Mouse (Mus musculus) stomach, postnatal 0 days (tissue): ENCODE measurements at regions not wholly inside any gene's neighbourhood (a gene's known extent, or its start where the extent isn't known, plus 50 kb on each side); places are given as distances from the start of the nearest gene placed in this dataset.

Experiments
- ATAC-seq: fragments of 200-750 bp; cut with Nextera tagmentation; 2 replicates; pipeline ENCODE4 v1.8.0; 2017; ENCODE audit not compliant: low FRiP score, low TSS enrichment
- DNase-seq: peaks from one replicate; pipeline ENCODE4 v3.0.0-alpha.2; 2016; ENCODE audit warnings: low spot score
- H3K27ac ChIP-seq: fragments of 300-500 bp; sonication (generic); replicated peaks from 2 replicates; pipeline ENCODE4 v1.5.1; 2014; ENCODE audit warnings: mild to moderate bottlenecking, control low read depth
- H3K27me3 ChIP-seq: fragments of 300-500 bp; sonication (generic); 2 replicates; pipeline ENCODE4 v1.6.1; 2014; ENCODE audit warnings: low read length; ENCODE audit not compliant: control insufficient read depth, insufficient read depth
- H3K36me3 ChIP-seq: fragments of 300-500 bp; sonication (generic); 2 replicates; pipeline ENCODE4 v1.6.1; 2014; ENCODE audit warnings: low read length, mixed read lengths; ENCODE audit not compliant: control insufficient read depth, insufficient read depth
- H3K4me1 ChIP-seq: fragments of 300-500 bp; sonication (generic); replicated peaks from 2 replicates; pipeline ENCODE4 v1.6.1; 2014; ENCODE audit warnings: antibody characterized with exemption; ENCODE audit not compliant: control insufficient read depth, insufficient read depth
- H3K4me2 ChIP-seq: fragments of 300-500 bp; sonication (generic); replicated peaks from 2 replicates; pipeline ENCODE4 v1.6.1; 2014; ENCODE audit warnings: low read depth, mild to moderate bottlenecking, control low read depth, moderate library complexity
- H3K4me3 ChIP-seq: fragments of 300-500 bp; sonication (generic); 2 replicates; pipeline ENCODE4 v1.5.1; 2014; ENCODE audit warnings: low read depth, low read length, control low read depth
- H3K9ac ChIP-seq: fragments of 300-500 bp; sonication (generic); 2 replicates; pipeline ENCODE4 v1.6.1; 2014; ENCODE audit warnings: mild to moderate bottlenecking, low read length, control low read depth, mixed read lengths
- H3K9me3 ChIP-seq: fragments of 300-500 bp; sonication (generic); 2 replicates; pipeline ENCODE4 v1.6.1; 2016; ENCODE audit warnings: low read length; ENCODE audit not compliant: control insufficient read depth
- CTCF ChIP-seq: IDR thresholded peaks from 2 replicates; pipeline ENCODE4 v1.5.1; 2016; ENCODE audit warnings: antibody characterized with exemption, low read depth, mild to moderate bottlenecking, moderate library complexity
- EP300 ChIP-seq: optimal IDR thresholded peaks from 2 replicates; pipeline ENCODE3; 2016; ENCODE audit warnings: antibody characterized with exemption
- WGBS: fragments of 180-500 bp; shearing (Covaris S2); extraction: QIAGEN DNeasy Blood & Tissue Kit; methylation state at CpG from one replicate; pipeline ENCODE4 v1.1.7; 2014; 5-methylcytosine and 5-hydroxymethylcytosine counted together

DNA sequence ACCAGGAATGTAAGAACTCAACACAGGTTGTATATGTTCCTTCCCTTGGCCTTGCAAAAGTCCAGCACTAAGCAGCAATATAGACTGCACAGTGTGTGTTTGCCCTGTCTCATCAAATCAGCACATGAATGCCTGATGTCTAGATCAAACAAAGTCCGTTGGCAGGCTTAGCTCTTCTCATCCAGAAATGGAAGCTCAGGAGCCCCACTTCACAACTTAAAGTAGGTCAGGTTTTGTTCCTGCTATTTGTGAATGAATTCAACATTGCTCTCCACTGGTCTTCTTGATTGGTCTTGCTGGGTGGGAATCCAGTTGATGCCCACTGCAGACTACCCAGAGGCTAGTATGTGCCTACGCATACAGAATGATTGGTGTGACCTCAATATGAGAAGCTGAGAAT is 80.8 kb upstream of the Trib2 start:
- no peaks in the 10 kb centered on the region for H3K9me3 ChIP-seq
- no peak overlapping the region for H3K9ac ChIP-seq
- no peak overlapping the region for H3K27ac ChIP-seq
- H3K4me3 ChIP-seq = no peak overlapping the region
- no peak for ATAC-seq
- no peaks in the 10 kb centered on the region for H3K27me3 ChIP-seq
- DNase-seq = no peak
- WGBS = 66% methylated on average over 2 of the region's 2 CpGs
- no peaks in the 10 kb centered on the region for H3K36me3 ChIP-seq
- TF ChIP-seq CTCF (no peak), EP300 (no peak)
- no peaks in the 10 kb centered on the region for H3K4me1 ChIP-seq
- H3K4me2 ChIP-seq = no peak overlapping the region

DNA sequence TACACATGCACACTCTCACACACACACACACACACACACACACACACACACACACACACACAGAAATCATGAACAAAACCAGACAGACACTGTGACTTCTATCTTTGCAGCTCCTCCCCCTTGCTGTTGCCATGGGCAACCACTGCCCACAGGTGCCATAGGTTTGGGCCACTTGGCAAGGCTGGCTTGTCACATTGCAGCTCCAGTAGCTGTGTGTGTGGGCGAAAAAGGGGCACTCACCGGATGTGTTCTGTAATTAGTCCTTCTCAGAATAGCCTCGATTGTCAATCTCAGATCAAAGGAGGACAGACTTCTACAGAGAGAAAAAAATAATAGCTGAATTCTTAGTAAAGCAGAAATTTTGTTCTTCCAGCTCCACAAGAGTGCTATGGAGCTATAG is 79.8 kb upstream of the Trib2 start:
- Histone ChIP-seq H3K4me2 (no peak overlapping the region), H3K27ac (no peak overlapping the region), H3K27me3 (no peaks in the 10 kb centered on the region), H3K4me1 (no peaks in the 10 kb centered on the region), H3K9me3 (no peaks in the 10 kb centered on the region), H3K9ac (no peak overlapping the region), H3K36me3 (no peaks in the 10 kb centered on the region), H3K4me3 (no peak overlapping the region)
- no peak for DNase-seq
- ATAC-seq = no peak
- TF ChIP-seq CTCF (no peak), EP300 (no peak)
- WGBS = 78% methylated on average over 3 of the region's 3 CpGs

- WGBS = 46% methylated on average over 2 of the region's 2 CpGs
- Histone ChIP-seq H3K9ac (no peak overlapping the region), H3K27ac (no peak overlapping the region), H3K27me3 (no peaks in the 10 kb centered on the region), H3K4me2 (no peak overlapping the region), H3K4me1 (no peaks in the 10 kb centered on the region), H3K9me3 (no peaks in the 10 kb centered on the region), H3K4me3 (no peak overlapping the region), H3K36me3 (no peaks in the 10 kb centered on the region)
- TF ChIP-seq CTCF (no peak), EP300 (no peak)
- no peak for DNase-seq
- no peak for ATAC-seq
These were observed 78.5 kb upstream of the Trib2 start for GRCm38 (mm10) chr12:15895215-15895614.

DNA sequence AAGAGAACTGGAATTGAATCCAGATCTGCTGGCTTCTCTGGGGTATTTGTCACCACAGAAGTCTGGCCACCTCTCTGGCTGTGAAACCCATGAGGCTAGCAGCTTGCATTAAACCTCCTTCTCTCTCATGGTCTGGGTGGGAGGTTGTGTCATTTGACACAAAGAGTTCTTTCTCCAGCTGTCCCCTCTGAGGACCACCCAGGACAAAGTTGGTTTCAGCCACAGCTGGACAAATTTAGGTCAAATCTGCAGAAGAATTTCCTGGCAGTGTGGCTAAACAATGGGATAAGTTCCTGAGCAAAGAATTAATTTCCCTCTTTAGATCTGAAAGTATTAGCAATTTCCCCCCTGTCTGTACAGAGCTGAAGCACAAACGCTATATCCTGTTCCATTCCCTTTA is 73.9 kb upstream of the Trib2 start:
- H3K9ac ChIP-seq = no peak overlapping the region
- no peaks in the 10 kb centered on the region for H3K9me3 ChIP-seq
- no peaks in the 10 kb centered on the region for H3K4me1 ChIP-seq
- H3K27ac ChIP-seq = no peak overlapping the region
- 52% methylated on average over 1 of the region's 1 CpGs for WGBS
- TF ChIP-seq EP300 = no peak
- TF ChIP-seq CTCF = no peak
- H3K27me3 ChIP-seq = no peaks in the 10 kb centered on the region
- no peak overlapping the region for H3K4me2 ChIP-seq
- no peaks in the 10 kb centered on the region for H3K36me3 ChIP-seq
- no peak for ATAC-seq
- H3K4me3 ChIP-seq = no peak overlapping the region
- DNase-seq = no peak

GRCm38 (mm10) chr12:15879907-15880430 is 63.2 kb upstream of the Trib2 start:
- 73% methylated on average over 7 of the region's 7 CpGs for WGBS
- H3K27me3 ChIP-seq = no peaks in the 10 kb centered on the region
- DNase-seq (no peak), ATAC-seq (no peak)
- H3K9me3 ChIP-seq = no peaks in the 10 kb centered on the region
- TF ChIP-seq EP300 (no peak), CTCF (no peak)
- no peak overlapping the region for H3K4me3 ChIP-seq
- no peak overlapping the region for H3K9ac ChIP-seq
- no peaks in the 10 kb centered on the region for H3K36me3 ChIP-seq
- no peak overlapping the region for H3K4me2 ChIP-seq
- H3K27ac ChIP-seq = no peak overlapping the region
- no peaks in the 10 kb centered on the region for H3K4me1 ChIP-seq
